Mouse (Mus musculus): ENCODE data around the gene Nfyc. TPM values are rescaled to one million over a fixed set of nuclear protein-coding genes. Genes with fewer than 3 reads are reported as not detected.

Nfyc gene
- polyA plus RNA-seq, 1 experiment = 43.7 TPM

DNA sequence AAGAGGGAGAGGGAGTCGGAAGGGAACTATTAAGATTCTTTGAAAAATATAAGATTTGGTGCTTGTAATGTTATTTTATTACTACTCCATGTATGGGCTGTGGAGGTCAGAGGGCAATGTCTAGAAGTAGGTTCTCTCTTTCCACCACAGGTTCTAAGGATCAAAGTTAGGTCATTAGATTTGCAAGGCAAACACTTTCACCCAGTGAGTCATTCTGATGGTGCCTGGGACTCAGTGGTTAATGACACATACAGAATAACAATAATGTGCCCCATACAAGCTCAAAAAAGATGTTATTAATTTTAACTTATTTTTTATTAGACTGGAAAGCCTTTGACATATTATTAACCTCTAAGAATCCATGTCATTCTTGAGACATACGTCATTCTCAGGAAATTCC lies 11.5 kb downstream of the Nfyc start:
- WGBS = 90% methylated on average over 2 of the region's 2 CpGs
- Histone ChIP-seq H3K4me1 (ENCODE audit: control insufficient read depth, insufficient read depth, low read length) (no peaks in the 10 kb centered on the region; the same call in 1 of the 2 replicates), H3K4me3 (replicated peaks; ENCODE audit: control insufficient read depth, low read depth, low read length) (no peak overlapping the region), H3K27ac (ENCODE audit: control insufficient read depth, insufficient read depth, low read depth, low read length, poor library complexity) (no peak overlapping the region)
- TF ChIP-seq CTCF (IDR thresholded peaks at IDR 0.05; ENCODE audit: control insufficient read depth, insufficient read depth, low read length) (no peak), POLR2A (IDR thresholded peaks at IDR 0.05; ENCODE audit: borderline replicate concordance, control insufficient read depth, low read depth, low read length) (no peak)

DNA sequence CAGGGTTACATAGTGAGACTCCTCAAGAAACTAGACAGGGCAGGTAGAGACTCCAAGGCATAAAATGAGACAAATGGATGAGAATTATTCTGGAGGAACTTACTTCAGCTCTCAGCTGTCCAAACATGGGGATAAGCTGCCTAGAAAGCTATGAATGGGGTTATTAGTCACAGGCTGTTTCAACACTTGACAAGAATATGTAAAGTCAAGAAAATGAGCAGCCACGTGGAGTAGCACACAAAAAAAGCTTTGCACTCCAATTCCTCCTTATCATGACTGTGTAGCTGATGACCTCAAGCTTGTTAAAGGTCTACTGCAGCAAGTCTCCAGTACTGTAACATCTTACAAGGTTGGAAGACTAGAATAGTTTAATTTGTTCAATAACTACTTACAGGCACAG lies 12.1 kb downstream of the Nfyc start:
- TF ChIP-seq CTCF (IDR thresholded peaks at IDR 0.05; ENCODE audit: control insufficient read depth, insufficient read depth, low read length) = no peak
- no peak for TF ChIP-seq POLR2A (IDR thresholded peaks at IDR 0.05; ENCODE audit: borderline replicate concordance, control insufficient read depth, low read depth, low read length)
- Histone ChIP-seq H3K4me3 (replicated peaks; ENCODE audit: control insufficient read depth, low read depth, low read length) (no peak overlapping the region), H3K4me1 (ENCODE audit: control insufficient read depth, insufficient read depth, low read length) (no peaks in the 10 kb centered on the region; the same call in 1 of the 2 replicates), H3K27ac (ENCODE audit: control insufficient read depth, insufficient read depth, low read depth, low read length, poor library complexity) (no peak overlapping the region)
- 30% methylated on average over 1 of the region's 1 CpGs for WGBS

DNA sequence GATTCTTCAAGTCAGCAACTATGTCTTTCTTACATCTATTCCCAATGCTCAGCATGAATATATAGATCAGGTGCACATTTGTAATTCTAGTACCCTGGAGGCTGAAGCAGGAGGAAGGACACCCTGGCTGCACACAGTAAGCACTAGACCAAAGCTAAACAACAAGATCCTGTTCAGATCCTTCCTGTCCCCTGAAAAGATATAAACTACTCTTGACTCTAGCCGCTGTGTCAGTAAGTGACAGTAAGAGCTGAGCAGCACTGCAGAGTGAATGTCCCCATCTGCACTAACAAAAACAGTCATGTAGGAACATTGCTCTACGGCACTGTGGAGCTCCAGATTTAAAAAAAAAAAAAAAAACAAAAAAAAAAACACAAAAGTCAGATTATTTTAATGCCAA lies 13.4 kb downstream of the Nfyc start:
- WGBS = 81% methylated on average over 2 of the region's 2 CpGs
- no peak overlapping the region for H3K4me3 ChIP-seq (replicated peaks; ENCODE audit: control insufficient read depth, low read depth, low read length)
- no peak overlapping the region for H3K27ac ChIP-seq (ENCODE audit: control insufficient read depth, insufficient read depth, low read depth, low read length, poor library complexity)
- no peak for TF ChIP-seq POLR2A (IDR thresholded peaks at IDR 0.05; ENCODE audit: borderline replicate concordance, control insufficient read depth, low read depth, low read length)
- TF ChIP-seq CTCF (IDR thresholded peaks at IDR 0.05; ENCODE audit: control insufficient read depth, insufficient read depth, low read length) = no peak
- H3K4me1 ChIP-seq (ENCODE audit: control insufficient read depth, insufficient read depth, low read length) = no peaks in the 10 kb centered on the region; the same call in 1 of the 2 replicates

DNA sequence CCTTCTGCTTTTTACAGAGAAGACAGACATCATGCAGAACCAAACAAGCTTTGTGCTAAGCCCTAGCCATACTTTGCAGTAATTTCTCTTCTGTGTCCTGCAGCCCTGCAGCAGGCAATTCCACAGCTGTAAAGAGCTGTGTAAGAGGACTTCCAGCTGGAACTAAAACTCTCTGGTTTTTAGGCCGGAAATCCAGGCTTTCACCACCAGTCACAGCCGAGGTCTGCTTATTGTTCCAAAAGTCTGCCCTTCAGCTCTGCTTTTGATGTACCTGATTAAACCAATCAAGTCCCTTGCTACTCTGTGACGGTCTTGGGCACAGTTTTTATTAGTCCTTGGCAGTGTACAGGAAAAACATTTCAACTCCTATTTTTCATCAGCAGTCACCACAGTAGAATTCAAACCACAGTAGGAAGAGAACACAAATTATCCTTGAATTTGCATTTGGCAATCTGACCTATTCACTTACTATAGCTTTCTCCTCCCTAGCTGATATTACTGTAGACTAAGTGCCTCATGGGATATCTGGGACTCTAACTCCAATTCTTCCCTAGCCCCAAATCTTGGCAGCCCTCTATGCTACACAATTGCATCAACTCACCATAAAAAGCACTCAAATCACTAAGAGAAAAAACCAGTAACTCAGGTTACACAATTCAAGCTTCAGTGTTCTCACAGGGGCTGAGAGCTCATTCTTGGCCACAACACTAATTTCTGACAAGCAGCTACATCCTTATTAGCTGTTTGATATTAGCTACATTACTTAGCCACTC lies 14.2 kb downstream of the Nfyc start:
- Histone ChIP-seq H3K27ac (ENCODE audit: control insufficient read depth, insufficient read depth, low read depth, low read length, poor library complexity) (no peak overlapping the region), H3K4me1 (ENCODE audit: control insufficient read depth, insufficient read depth, low read length) (no peaks in the 10 kb centered on the region; the same call in 1 of the 2 replicates), H3K4me3 (replicated peaks; ENCODE audit: control insufficient read depth, low read depth, low read length) (no peak overlapping the region)
- 49% methylated on average over 3 of the region's 3 CpGs for WGBS
- TF ChIP-seq CTCF (IDR thresholded peaks at IDR 0.05; ENCODE audit: control insufficient read depth, insufficient read depth, low read length) (no peak), POLR2A (IDR thresholded peaks at IDR 0.05; ENCODE audit: borderline replicate concordance, control insufficient read depth, low read depth, low read length) (no peak)

DNA sequence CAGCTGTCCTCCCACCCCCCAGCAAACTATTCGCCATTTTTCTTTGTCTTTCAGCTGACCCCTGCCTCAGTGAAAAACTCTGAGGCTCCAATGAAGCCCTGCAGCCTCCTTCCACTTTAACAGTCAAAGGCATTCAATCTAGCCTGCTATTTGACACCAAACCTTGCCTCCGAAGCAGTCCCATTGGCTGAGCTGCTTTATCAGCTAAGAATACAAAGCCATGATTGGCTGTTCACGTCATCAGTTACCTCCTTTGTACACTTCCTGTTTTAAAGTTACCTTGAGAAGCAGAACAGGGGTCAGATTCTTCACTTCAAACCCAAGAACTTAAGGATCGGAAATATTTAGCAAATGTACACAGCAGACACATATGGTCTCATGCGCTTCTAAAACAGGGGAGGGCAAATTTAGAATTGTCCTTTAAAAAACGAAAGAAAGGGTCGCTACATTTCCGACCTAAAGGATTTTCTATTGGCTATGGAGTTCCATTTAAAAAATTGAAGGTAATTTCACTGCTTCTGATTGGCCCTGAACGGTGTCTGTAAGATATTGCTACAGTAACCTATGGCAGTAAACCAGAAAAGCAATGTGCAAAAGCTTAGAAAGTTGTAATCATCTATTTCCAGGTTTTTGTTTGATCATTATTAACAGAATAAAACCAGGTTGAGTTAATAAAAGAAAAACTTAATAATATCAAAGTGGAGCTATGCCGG lies 15.6 kb downstream of the Nfyc start:
- H3K4me3 ChIP-seq (replicated peaks; ENCODE audit: control insufficient read depth, low read depth, low read length) = peak overlapping the region; percentile 65
- WGBS = 8% methylated on average over 10 of the region's 10 CpGs
- no peak overlapping the region for H3K27ac ChIP-seq (ENCODE audit: control insufficient read depth, insufficient read depth, low read depth, low read length, poor library complexity)
- TF ChIP-seq CTCF (IDR thresholded peaks at IDR 0.05; ENCODE audit: control insufficient read depth, insufficient read depth, low read length) (no peak), POLR2A (IDR thresholded peaks at IDR 0.05; ENCODE audit: borderline replicate concordance, control insufficient read depth, low read depth, low read length) (no peak)
- H3K4me1 ChIP-seq (ENCODE audit: control insufficient read depth, insufficient read depth, low read length) = no peaks in the 10 kb centered on the region; the same call in 1 of the 2 replicates

DNA sequence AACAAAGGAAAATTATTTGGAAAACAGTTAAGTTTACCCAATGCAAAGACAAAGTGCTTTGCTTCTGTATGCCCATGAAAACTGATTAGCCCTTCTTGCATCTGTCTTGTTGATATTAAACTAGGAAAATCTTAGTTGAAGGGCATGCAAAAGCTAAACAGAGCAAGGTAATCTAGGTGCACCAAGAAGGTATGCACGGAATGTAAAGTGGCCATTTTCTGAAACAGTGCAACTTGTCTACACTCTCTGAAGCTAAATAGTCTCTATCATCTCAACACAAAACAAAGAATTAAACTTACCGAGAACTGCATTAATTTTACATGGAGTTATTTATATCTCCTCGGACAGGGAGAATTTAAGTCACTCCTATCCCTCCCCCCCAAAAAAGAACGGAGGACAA lies 16.2 kb downstream of the Nfyc start:
- TF ChIP-seq POLR2A (IDR thresholded peaks at IDR 0.05; ENCODE audit: borderline replicate concordance, control insufficient read depth, low read depth, low read length) (no peak), CTCF (IDR thresholded peaks at IDR 0.05; ENCODE audit: control insufficient read depth, insufficient read depth, low read length) (no peak)
- Histone ChIP-seq H3K4me1 (ENCODE audit: control insufficient read depth, insufficient read depth, low read length) (no peaks in the 10 kb centered on the region; the same call in 1 of the 2 replicates), H3K4me3 (replicated peaks; ENCODE audit: control insufficient read depth, low read depth, low read length) (peak overlapping the region; percentile 65), H3K27ac (ENCODE audit: control insufficient read depth, insufficient read depth, low read depth, low read length, poor library complexity) (no peak overlapping the region)
- WGBS = 2% methylated on average over 4 of the region's 4 CpGs

DNA sequence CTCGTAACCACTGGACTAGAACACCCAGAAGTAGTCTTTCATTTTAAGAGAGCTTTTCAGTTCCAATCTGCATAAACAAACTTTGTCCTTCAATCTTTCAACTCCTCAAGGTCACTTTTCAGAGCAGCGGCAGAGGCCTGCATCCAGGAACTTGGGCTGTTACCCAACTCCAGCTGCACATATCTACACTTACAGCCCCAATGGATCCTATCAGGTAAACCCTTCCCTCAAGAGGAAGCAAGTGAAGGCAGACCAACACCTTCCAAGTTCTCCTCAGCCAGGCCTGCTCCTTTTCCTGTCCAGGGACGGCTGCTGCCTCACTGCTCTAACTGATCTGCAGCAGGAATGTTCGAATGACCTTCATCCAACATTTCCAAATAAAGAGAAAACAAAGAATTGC lies 17.2 kb downstream of the Nfyc start:
- TF ChIP-seq POLR2A (IDR thresholded peaks at IDR 0.05; ENCODE audit: borderline replicate concordance, control insufficient read depth, low read depth, low read length) (no peak), CTCF (IDR thresholded peaks at IDR 0.05; ENCODE audit: control insufficient read depth, insufficient read depth, low read length) (no peak)
- Histone ChIP-seq H3K27ac (ENCODE audit: control insufficient read depth, insufficient read depth, low read depth, low read length, poor library complexity) (no peak overlapping the region), H3K4me1 (ENCODE audit: control insufficient read depth, insufficient read depth, low read length) (no peaks in the 10 kb centered on the region; the same call in 1 of the 2 replicates), H3K4me3 (replicated peaks; ENCODE audit: control insufficient read depth, low read depth, low read length) (peak overlapping the region; percentile 4)
- 37% methylated on average over 4 of the region's 4 CpGs for WGBS

DNA sequence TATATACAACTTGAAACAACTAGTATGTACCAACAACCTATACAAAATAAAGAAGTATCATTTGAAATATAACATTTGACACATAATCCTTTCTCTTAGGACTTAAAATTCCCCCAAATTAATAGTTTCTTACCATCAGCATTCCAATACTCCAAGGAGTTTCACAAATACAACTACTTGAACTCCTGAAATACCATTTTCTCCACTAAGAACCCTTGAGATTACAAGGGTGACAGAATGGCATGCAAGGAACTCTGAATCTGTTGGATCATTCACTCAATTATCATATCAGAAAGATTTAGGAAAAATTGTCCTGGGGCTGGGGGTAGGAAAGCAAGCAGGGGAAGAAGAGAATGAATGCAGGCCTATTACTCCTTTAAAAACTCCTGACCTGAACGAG lies 17.6 kb downstream of the Nfyc start:
- TF ChIP-seq CTCF (IDR thresholded peaks at IDR 0.05; ENCODE audit: control insufficient read depth, insufficient read depth, low read length) = no peak
- 65% methylated on average over 1 of the region's 1 CpGs for WGBS
- H3K27ac ChIP-seq (ENCODE audit: control insufficient read depth, insufficient read depth, low read depth, low read length, poor library complexity) = no peak overlapping the region
- no peaks in the 10 kb centered on the region; the same call in 1 of the 2 replicates for H3K4me1 ChIP-seq (ENCODE audit: control insufficient read depth, insufficient read depth, low read length)
- H3K4me3 ChIP-seq (replicated peaks; ENCODE audit: control insufficient read depth, low read depth, low read length) = no peak overlapping the region

Data from bone marrow, adult 2 months (tissue).